Mouse (Mus musculus) mesoderm, embryonic 11.5 days (tissue): ENCODE results near the gene Olfr1414.
"Not testable (repeated sequence)": the region's sequence is repeated elsewhere in the genome, so short reads cannot be mapped to it uniquely, and the experiment has no call there.

Source experiments
- DNase-seq: peaks from one replicate; pipeline ENCODE4 v3.0.0-alpha.2; 2012; ENCODE audit warnings: low read depth, low spot score

Gene Olfr1414

DNA sequence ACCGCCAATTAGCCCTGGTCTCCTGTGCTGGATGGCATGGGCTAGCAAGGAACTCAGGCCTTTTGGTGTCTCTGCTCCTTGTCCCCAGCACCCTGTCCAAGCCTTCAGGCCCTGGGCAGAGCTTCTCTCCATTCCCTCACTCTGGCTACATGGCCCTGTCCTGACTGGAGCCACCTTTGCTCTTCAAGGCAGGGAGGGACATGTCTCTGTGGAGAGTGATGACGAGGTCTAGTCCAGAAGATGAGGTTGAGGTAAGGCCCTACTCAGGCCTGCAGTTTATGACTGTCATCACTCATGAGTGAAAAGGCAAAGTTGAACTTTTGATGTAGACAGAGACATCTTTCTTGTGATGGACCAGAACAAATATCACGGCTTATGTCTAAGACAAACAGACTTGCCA, at the start of gene Olfr1414:
Gene Olfr1414, minus strand, starts transcription at position 101 of the 400 bp plus-strand sequence.
- DNase-seq = no peak

DNA sequence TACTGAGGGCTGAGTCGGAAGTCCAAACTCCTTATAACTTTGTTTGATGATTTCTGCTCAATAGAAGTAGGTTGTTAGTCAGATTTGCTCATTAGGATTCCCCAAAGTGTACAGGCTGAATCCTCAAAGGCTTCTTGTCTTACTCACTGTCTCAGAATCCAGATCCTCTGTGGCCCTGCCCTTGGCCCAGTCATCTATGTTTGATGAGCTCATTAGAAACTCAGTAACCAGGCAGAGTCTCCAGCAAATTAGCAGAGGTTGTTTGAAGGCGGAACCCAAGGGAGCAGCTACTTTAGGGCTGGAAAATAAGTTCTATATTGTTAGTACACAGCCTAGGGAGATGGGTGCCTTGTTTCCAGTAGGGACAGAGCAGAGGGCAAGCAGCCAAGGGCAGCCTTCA, 27.5 kb upstream of the Olfr1414 start:
- DNase-seq = no peak

GRCm38 (mm10) chr1:92539071-92539470, 20.6 kb upstream of the Olfr1414 start:
- DNase-seq = no peak

DNA sequence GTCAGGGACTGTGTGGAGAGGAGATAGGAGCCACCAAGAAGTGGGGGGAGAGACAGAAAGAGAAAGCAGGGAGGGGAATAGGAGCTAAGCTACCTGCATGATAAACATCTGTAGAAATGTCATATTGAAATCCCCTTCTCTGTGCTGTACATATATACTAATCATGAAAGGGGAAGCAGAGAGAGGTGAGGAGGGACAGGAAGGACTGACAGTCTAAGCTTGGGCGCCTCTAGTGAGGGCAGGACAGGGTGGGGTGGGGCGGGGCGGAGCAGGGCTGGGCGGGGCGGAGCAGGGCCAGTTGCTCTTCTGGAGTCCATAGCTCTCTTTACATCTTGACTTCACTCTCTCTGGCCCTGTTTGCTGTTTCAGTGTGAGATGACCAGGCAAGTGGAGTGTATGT, 18.5 kb upstream of the Olfr1414 start:
- no peak for DNase-seq

GRCm38 (mm10) chr1:92523764-92524163, 5.3 kb upstream of the Olfr1414 start:
- no peak for DNase-seq

DNA sequence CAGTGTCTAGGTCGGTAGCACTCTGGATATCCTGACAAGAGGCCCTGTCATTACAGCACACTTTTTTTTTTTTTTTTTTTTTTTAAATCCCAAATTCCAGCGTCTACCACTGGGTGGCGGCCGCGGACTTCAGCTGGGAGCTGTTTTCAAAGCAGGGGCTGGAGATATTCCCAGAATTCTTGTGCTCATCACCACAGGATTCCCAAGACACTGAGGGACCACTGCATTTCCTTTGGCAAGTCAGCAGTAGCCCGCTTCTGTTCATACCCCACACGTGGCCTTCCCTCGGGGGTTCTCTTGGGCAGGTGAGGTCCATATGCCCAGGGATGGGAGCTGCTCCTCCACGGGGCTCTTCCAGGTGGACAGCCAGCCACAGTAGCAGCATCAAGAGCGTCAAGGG, 2.9 kb upstream of the Olfr1414 start:
- peak; percentile 72 for DNase-seq

DNA sequence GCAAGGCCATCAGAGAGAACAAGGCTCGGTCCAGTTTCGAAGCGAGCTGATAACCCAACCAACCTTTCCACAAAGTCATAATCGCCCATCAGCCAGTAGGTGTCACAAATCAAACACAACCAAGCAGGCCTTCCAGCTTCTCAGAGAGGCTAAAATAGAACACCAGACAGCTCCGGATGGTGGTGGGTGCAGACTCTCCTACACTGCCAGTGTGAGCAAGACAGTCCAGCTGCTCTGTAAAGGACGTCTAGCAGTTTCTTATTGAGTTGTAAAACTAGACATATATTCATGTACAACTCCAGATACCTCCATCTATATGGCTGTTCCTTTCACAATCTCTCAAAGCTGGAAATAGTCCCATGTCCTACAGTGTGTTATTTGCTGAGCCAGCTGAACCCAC, 585 bp upstream of the Olfr1414 start:
- DNase-seq = no peak

DNA sequence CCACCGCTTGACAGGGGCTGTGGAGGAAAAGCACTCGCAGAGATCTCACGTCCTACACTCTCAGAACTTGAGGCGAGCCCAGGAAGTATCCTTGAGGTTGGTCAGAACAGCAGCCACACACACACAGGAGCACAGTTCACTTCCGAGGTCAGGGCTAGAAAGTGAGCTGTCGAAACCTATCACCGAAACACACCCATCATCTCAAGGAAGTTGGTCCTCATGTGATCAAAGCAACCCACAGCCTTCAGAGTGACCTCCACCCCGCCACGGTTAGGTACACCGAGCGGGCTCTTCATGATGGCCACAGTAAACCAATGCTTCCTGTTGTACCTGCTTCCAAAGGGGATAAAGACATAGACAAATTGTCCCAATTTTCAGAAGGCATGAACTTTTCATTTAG, 3.1 kb downstream of the Olfr1414 start:
- DNase-seq = no peak

- DNase-seq = not testable (repeated sequence)
Observed at GRCm38 (mm10) chr1:92511646-92512045, 6.8 kb downstream of the Olfr1414 start.

DNA sequence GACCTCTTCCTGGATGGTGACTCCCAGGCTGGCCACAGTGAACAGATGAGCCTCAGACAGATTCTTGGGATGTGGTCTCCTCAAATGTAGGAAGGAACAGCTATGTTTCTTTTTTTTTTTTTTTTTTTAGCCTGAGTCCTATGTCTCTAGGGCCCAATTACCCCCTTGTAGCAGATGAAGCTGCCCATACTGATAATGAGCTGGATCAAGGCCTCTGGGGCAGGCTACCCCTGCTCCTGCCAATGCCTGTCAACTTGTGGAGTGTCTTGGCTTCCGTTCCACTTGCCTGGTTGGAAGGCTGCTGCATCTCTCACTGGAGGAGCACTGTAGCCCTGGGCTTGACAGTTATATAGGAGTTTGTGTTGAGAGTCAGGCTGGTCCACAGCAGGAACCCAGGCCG, 22.5 kb downstream of the Olfr1414 start, which contains the start of gene Olfr1415:
Gene Olfr1415, minus strand, starts transcription at position 101 of the 400 bp plus-strand sequence.
- no peak for DNase-seq

GRCm38 (mm10) chr1:92485013-92485412, 33.4 kb downstream of the Olfr1414 start, which contains the start of gene Olfr1416:
Gene Olfr1416 (minus strand): TSS chr1:92485113.
- no peak for DNase-seq

DNA sequence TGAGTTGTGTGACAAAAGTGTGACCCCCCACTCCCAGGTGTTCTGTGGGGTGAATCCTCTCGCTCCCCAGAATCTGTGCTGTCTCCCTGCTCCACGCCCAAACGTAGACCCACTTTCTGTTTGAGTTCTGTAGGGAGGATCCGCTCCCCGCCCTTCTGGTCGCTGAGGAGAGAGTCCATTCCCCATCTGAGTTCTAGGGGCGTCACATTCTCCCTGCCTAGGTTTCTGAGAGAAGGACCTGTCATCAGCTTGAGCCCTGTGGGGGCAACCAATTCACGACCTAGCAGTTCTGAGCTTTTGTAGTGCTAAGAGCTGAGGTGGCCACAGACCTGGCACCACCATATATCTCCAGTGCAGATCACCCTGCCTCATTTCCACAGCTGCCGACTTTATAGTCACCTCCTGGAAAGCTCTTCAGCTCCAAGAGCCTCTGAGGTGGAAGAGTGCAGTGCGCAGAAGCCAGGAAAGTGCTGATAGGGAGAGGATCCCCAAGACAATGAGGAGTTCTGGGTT, 44.3 kb downstream of the Olfr1414 start:
- no peak for DNase-seq

DNA sequence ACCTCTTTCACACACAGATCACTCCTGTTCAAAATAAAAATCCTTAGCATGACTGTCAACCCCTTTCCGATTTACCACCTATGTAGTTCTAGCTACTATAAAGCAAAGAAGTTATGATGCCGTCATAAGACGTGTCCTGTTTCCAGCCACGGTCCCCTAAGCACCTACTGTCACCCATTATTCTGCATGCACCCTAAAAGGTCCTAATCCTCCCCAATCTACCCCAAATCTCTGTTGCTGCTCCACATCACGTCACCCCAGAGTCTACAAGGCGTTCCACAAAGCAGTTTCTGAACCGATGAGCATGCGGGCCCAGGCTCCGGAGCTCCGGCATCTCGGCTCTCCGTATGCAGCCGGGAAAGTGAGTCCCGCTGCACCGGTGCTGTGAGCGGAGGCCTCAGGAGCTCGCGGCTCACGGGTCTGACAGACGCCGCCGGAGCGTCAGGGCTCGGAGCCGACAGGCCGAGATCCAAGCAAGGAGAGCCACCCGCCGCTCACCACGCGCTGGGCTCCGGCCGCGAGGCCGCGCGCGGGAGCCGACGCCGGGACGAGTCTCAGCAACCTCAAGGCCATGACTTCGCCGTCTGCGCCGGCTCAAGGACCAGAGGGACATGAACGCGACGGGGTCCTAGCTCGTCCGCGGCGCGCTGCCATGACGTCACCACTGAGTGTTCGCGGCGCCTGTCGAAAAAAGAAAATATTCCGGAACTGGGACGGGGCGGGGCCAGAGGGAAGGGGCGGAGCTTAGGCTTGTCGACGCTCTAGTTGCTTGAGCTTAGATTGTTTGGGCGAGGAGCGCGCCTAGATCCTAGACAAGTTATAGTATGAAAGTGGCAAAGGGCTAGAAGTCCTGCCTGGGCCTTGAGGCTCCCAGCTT, 45.1 kb downstream of the Olfr1414 start, which contains the start of gene Ndufa10:
Gene Ndufa10, minus strand, starts transcription at position 696 of the 877 bp plus-strand sequence.
- peak; percentile 94 for DNase-seq

DNA sequence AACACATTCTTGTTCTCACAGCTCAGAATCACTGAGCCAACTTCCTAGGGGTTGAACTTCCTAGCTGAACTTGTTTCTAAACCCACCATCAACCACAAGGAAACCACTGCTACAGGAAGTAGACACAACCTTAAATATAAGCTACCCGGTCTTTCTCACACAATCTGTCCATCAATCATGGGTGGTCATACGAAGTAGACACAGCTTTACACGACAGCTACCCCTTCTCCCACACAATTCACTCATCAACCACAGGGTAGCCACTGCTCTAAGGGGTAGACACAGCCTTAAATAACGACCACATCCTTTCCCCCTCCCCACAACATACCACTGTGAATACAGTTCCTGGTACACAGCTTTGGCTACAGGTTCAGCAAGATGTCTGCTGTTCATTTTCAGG, 49.6 kb downstream of the Olfr1414 start:
- no peak for DNase-seq

DNA sequence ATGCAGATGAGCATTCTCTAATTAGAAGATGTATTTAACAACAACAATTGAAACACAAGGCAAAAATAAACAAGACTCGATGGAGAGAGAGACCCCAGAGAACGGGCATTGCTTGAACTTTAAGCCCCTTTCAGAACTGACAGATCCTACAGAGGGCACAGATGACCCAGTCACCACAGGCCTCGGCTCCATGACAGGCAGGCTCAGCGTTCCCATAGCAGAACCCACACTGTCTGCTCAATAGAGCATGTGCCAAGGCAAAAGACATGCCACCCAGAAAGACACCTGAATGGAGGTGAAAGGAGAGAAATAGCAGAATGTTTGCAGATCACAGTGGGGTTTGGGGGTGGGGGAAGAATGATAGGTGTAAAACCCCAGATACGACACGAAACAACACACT, 60.0 kb downstream of the Olfr1414 start:
- DNase-seq = no peak

- DNase-seq = no peak
Observed at GRCm38 (mm10) chr1:92457758-92458157, 60.7 kb downstream of the Olfr1414 start.
